Mouse (Mus musculus): ENCODE results near the gene Myo1d. TPM values are rescaled to one million over a fixed set of nuclear protein-coding genes. Genes with fewer than 3 reads are reported as not detected.
A peak's percentile ranks its signal among the peaks of the same experiment; 100 is the strongest.

Gene Myo1d
- total and polyA plus RNA-seq, 2 experiments from 2014 or later, result 1.8 to 2.5 TPM

DNA sequence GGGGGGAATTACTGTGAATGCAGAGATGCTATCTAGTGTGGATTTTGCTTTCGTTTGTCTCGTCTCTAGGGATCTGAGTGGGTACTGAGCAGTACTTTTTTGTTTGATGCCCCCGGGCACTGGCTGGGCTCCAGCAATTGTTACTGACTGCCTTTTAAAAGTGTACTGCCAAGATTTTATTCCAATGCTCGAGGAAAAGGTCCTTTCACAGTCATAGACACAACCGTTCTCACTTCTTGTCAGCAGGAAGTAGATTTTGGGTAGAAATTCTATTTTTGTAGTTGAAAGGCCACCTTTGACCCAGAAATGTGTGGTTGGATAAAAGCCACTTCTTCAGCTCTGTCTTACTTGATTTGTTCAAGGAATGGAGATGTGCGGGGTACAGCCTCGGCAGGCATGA, 266.0 kb downstream of the Myo1d start:
- TF ChIP-seq CTCF (IDR thresholded peaks at IDR 0.05), result no peak
- H3K4me2 ChIP-seq (ENCODE audit: low read depth, low read length, poor library complexity, severe bottlenecking), result no peak overlapping the region
- H3K4me1 ChIP-seq (ENCODE audit: insufficient read depth, low read length), result peaks cover 32% of the 10 kb centered on the region
- no peak overlapping the region for H3K9ac ChIP-seq (replicated peaks; ENCODE audit: low read length, poor library complexity, severe bottlenecking)
- ATAC-seq (ENCODE audit: low FRiP score), result no peak
- H3K9me3 ChIP-seq (ENCODE audit: low read length), result no peaks in the 10 kb centered on the region
- no peak overlapping the region for H3K4me3 ChIP-seq (ENCODE audit: low read depth, low read length)
- 29% methylated on average over 7 of the region's 7 CpGs for WGBS
- H3K27me3 ChIP-seq (ENCODE audit: insufficient read depth, low read length), result no peaks in the 10 kb centered on the region
- no peaks in the 10 kb centered on the region for H3K36me3 ChIP-seq (ENCODE audit: insufficient read depth, low read length)
- no peak overlapping the region for H3K27ac ChIP-seq (ENCODE audit: low read depth, low read length)
- no peak for DNase-seq (ENCODE audit: low spot score)

DNA sequence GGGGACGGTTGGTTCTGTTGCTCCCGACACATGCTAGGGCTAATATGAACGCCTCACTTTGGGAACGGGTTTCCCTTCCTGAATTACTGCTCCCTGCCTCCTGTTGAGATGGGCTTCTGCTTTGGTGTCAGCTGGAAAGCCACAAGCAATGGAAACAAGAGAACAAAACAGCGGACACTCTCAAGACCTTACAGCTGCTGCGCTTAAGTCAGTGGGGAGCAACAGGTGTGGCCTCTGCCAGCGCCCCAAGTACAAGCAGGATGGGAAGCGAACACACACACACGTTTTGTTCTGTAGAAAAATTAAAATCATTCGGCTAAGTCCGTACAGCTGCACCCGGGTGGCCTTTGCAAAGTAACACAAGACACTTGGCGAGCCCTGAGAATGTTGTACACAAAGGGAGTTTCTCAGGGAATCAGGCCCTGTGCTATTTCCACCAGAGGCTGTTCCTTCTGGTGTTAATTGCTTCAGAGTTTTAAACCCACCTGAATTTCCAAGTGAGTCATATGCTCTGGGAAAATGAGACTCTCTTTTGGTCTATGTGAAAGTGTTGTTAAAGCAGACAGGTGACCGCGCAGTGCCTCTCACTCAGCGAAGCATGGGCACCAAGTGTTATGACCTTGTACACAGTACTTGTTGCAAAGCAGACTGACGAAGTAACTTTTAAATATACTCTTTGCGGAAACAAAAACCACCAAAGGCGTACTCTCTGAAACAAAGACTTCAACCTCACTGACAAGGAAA, 267.3 kb downstream of the Myo1d start:
- H3K27ac ChIP-seq (ENCODE audit: low read depth, low read length), result no peak overlapping the region
- no peak overlapping the region for H3K9ac ChIP-seq (replicated peaks; ENCODE audit: low read length, poor library complexity, severe bottlenecking)
- H3K36me3 ChIP-seq (ENCODE audit: insufficient read depth, low read length), result no peaks in the 10 kb centered on the region
- WGBS, result 62% methylated on average over 19 of the region's 19 CpGs
- no peaks in the 10 kb centered on the region for H3K9me3 ChIP-seq (ENCODE audit: low read length)
- DNase-seq (ENCODE audit: low spot score), result no peak
- no peak for ATAC-seq (ENCODE audit: low FRiP score)
- no peak for TF ChIP-seq CTCF (IDR thresholded peaks at IDR 0.05)
- H3K27me3 ChIP-seq (ENCODE audit: insufficient read depth, low read length), result no peaks in the 10 kb centered on the region
- no peak overlapping the region for H3K4me2 ChIP-seq (ENCODE audit: low read depth, low read length, poor library complexity, severe bottlenecking)
- H3K4me1 ChIP-seq (ENCODE audit: insufficient read depth, low read length), result peaks cover 27% of the 10 kb centered on the region
- no peak overlapping the region for H3K4me3 ChIP-seq (ENCODE audit: low read depth, low read length)

DNA sequence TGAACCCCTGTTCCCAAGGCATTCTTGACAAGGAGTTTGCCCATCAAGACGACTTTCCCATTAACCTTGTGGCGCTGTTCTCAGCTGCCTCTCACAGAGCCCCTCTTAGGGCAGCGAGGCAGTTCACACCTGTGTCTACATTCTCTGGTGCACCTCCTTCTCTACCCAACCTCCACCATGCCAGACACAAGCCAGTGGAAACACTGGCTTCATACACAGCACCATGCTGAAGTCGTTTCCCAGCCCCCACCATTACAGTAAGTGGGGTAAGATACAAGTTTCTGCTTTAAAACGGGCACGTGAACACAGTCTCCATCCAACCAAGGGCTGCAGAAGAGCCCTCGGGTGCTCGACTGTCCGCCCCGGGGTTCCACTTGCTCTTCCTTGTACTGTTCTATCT, 269.7 kb downstream of the Myo1d start:
- no peak for ATAC-seq (ENCODE audit: low FRiP score)

DNA sequence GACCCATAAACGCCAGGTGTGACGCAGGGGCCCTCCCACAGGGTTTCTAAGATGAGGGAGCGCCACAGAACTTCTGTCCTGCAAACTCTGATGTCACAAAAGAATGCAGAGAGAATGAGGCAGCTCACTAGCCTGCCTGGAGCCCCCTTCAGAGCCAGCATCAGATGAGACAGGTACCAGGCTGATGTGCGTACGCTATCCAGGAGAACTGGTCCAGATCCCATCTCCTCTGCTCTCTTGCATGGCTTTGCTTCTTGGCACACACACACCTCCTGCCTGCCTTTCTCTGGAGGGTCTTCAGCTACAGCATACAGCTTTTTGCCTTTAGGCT, 270.7 kb downstream of the Myo1d start:
- no peaks in the 10 kb centered on the region for H3K9me3 ChIP-seq (ENCODE audit: low read length)
- 52% methylated on average over 5 of the region's 5 CpGs for WGBS
- DNase-seq (ENCODE audit: low spot score), result no peak
- no peak overlapping the region for H3K4me3 ChIP-seq (ENCODE audit: low read depth, low read length)
- peak overlapping the region; percentile 78 for H3K27ac ChIP-seq (ENCODE audit: low read depth, low read length)
- H3K4me1 ChIP-seq (ENCODE audit: insufficient read depth, low read length), result peaks cover 30% of the 10 kb centered on the region
- H3K27me3 ChIP-seq (ENCODE audit: insufficient read depth, low read length), result no peaks in the 10 kb centered on the region
- H3K4me2 ChIP-seq (ENCODE audit: low read depth, low read length, poor library complexity, severe bottlenecking), result peak overlapping the region; percentile 7; the same call in 1 of the 2 replicates
- no peaks in the 10 kb centered on the region for H3K36me3 ChIP-seq (ENCODE audit: insufficient read depth, low read length)
- no peak for ATAC-seq (ENCODE audit: low FRiP score)
- peak overlapping the region; percentile 19; the same call in 1 of the 2 replicates for H3K9ac ChIP-seq (replicated peaks; ENCODE audit: low read length, poor library complexity, severe bottlenecking)
- TF ChIP-seq CTCF (IDR thresholded peaks at IDR 0.05), result no peak

More for the DNA sequence above, 269.7 kb downstream of the Myo1d start:
- no peaks in the 10 kb centered on the region for H3K27me3 ChIP-seq (ENCODE audit: insufficient read depth, low read length)
- no peak overlapping the region for H3K9ac ChIP-seq (replicated peaks; ENCODE audit: low read length, poor library complexity, severe bottlenecking)
- TF ChIP-seq CTCF (IDR thresholded peaks at IDR 0.05), result no peak
- no peak overlapping the region for H3K4me2 ChIP-seq (ENCODE audit: low read depth, low read length, poor library complexity, severe bottlenecking)
- H3K36me3 ChIP-seq (ENCODE audit: insufficient read depth, low read length), result no peaks in the 10 kb centered on the region
- no peak for DNase-seq (ENCODE audit: low spot score)
- H3K9me3 ChIP-seq (ENCODE audit: low read length), result no peaks in the 10 kb centered on the region
- H3K4me3 ChIP-seq (ENCODE audit: low read depth, low read length), result no peak overlapping the region
- 0 out of 2 replicates have a peak overlapping the region, but pooled peaks have one; percentile 12 for H3K27ac ChIP-seq (ENCODE audit: low read depth, low read length)
- 89% methylated on average over 10 of the region's 10 CpGs for WGBS
- H3K4me1 ChIP-seq (ENCODE audit: insufficient read depth, low read length), result peaks cover 24% of the 10 kb centered on the region

GRCm38 (mm10) chr11:80508361-80509175, 271.3 kb downstream of the Myo1d start:
- Histone ChIP-seq H3K9ac (replicated peaks; ENCODE audit: low read length, poor library complexity, severe bottlenecking) (peak overlapping the region; percentile 19; the same call in 1 of the 2 replicates), H3K9me3 (ENCODE audit: low read length) (no peaks in the 10 kb centered on the region), H3K27me3 (ENCODE audit: insufficient read depth, low read length) (no peaks in the 10 kb centered on the region), H3K4me2 (ENCODE audit: low read depth, low read length, poor library complexity, severe bottlenecking) (peak overlapping the region; percentile 7; the same call in 1 of the 2 replicates), H3K4me3 (ENCODE audit: low read depth, low read length) (no peak overlapping the region), H3K36me3 (ENCODE audit: insufficient read depth, low read length) (no peaks in the 10 kb centered on the region), H3K4me1 (ENCODE audit: insufficient read depth, low read length) (peaks cover 31% of the 10 kb centered on the region), H3K27ac (ENCODE audit: low read depth, low read length) (peak overlapping the region; percentile 78)
- 32% methylated on average over 19 of the region's 19 CpGs for WGBS
- ATAC-seq (ENCODE audit: low FRiP score), result no peak
- TF ChIP-seq CTCF (IDR thresholded peaks at IDR 0.05), result no peak
- no peak for DNase-seq (ENCODE audit: low spot score)

DNA sequence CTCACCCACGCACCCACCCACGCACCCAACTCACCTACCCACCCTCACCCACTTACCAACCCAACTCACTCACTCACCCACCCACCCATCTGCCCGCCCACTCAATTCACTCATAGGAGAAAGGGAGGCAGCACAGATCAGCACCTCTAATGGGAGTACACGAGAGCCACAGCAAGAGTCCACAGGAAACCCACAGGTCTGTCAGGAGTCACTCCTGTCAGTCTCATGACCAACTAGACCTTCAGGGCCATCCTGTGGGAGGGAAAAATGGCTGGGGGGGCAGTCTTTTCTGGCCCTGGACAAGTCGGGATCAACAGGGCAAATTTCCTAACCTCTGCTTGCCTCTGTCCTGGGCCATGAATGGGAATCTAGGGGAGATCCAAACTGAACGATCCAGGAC, 272.0 kb downstream of the Myo1d start:
- WGBS, result 93% methylated on average over 6 of the region's 6 CpGs
- H3K27ac ChIP-seq (ENCODE audit: low read depth, low read length), result no peak overlapping the region
- no peaks in the 10 kb centered on the region for H3K9me3 ChIP-seq (ENCODE audit: low read length)
- no peaks in the 10 kb centered on the region for H3K36me3 ChIP-seq (ENCODE audit: insufficient read depth, low read length)
- no peak overlapping the region for H3K4me2 ChIP-seq (ENCODE audit: low read depth, low read length, poor library complexity, severe bottlenecking)
- H3K4me1 ChIP-seq (ENCODE audit: insufficient read depth, low read length), result peaks cover 32% of the 10 kb centered on the region
- no peaks in the 10 kb centered on the region for H3K27me3 ChIP-seq (ENCODE audit: insufficient read depth, low read length)
- no peak for DNase-seq (ENCODE audit: low spot score)
- no peak for ATAC-seq (ENCODE audit: low FRiP score)
- no peak overlapping the region for H3K4me3 ChIP-seq (ENCODE audit: low read depth, low read length)
- TF ChIP-seq CTCF (IDR thresholded peaks at IDR 0.05), result no peak
- no peak overlapping the region for H3K9ac ChIP-seq (replicated peaks; ENCODE audit: low read length, poor library complexity, severe bottlenecking)

All from midbrain, postnatal 0 days (tissue).